Mouse (Mus musculus) gastrocnemius, adult 2 months (tissue): ENCODE results near the gene Scml4. TPM values are rescaled to one million over a fixed set of nuclear protein-coding genes. Genes with fewer than 3 reads are reported as not detected.

ENCODE experiments used
- DNase-seq: peaks from one replicate; pipeline ENCODE4 v3.0.0; 2022
- H3K27ac ChIP-seq: fragments of 200-600 bp; 2 replicates; pipeline ENCODE4 v1.8.1; 2022; ENCODE audit warnings: mild to moderate bottlenecking
- H3K4me3 ChIP-seq: fragments of 200-600 bp; 2 replicates; pipeline ENCODE4 v1.8.1; 2022; ENCODE audit warnings: mild to moderate bottlenecking, moderate library complexity
- CTCF ChIP-seq: fragments of 200-600 bp; IDR thresholded peaks from 2 replicates; pipeline ENCODE4 v1.8.1; 2022; ENCODE audit warnings: antibody characterized with exemption, mild to moderate bottlenecking, moderate library complexity
- intact Hi-C: fragments of 180-260 bp; cut with DNase I; formaldehyde crosslinking; loops from one replicate; pipeline ENCODE4 v1.15.1; 2025
- long read RNA-seq, 2 experiments: library from polyadenylated mRNA; stranded (forward); transcript quantifications; one replicate each; pipeline ENCODE4 v2.0.0; 2021
- total RNA-seq, 2 experiments: library from RNA; stranded (reverse); gene quantifications; 2 replicates each; pipeline ENCODE4 v1.2.3; 2021

The Scml4 gene
- total RNA-seq, result under 1 TPM; 0.46 to 0.59 TPM
- long read RNA-seq, experiment 1, partial matches to known transcripts, result 0 of 1 reads
- long read RNA-seq, experiment 1, other reads (novel, unspliced or antisense), result 1 of 1 reads
- long read RNA-seq, experiment 2, partial matches to known transcripts, result 0 of 1 reads
- long read RNA-seq, experiment 2, other reads (novel, unspliced or antisense), result 0 of 1 reads

- peak within 1 kb of the TSS; percentile 58 for H3K4me3 ChIP-seq
- peak within 1 kb of the TSS; percentile 70 for H3K27ac ChIP-seq
- DNase-seq, result no peak
- intact Hi-C loops, result no loop called here
- TF ChIP-seq CTCF, result no peak
Observed at GRCm38 (mm10) chr10:42860159-42860911, at the start of gene Scml4. TSS of gene Scml4 (plus strand) at chr10:42860370.

DNA sequence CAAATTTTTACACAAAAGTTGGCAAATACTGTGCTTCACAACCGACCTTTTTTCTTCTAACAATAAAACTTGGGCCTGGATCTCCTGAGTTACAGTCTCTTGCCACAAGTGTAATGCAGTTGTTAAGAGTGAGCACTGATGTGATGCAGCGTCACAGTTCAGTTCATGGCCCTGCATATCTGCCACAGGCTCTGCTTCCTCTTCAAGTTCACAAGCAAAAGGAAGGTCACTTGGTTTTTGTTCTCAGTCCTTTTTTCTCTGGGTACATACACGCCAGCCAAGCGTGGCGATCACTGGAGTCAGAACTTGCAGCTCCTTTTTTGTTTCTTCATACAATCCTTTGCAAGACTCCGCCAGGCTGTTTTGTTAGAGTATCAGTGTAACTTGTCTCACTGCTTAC, 34.2 kb upstream of the Scml4 start:
- intact Hi-C loops, result no loop called here
- Histone ChIP-seq H3K27ac (no peak overlapping the region), H3K4me3 (no peak overlapping the region)
- no peak for TF ChIP-seq CTCF
- no peak for DNase-seq

DNA sequence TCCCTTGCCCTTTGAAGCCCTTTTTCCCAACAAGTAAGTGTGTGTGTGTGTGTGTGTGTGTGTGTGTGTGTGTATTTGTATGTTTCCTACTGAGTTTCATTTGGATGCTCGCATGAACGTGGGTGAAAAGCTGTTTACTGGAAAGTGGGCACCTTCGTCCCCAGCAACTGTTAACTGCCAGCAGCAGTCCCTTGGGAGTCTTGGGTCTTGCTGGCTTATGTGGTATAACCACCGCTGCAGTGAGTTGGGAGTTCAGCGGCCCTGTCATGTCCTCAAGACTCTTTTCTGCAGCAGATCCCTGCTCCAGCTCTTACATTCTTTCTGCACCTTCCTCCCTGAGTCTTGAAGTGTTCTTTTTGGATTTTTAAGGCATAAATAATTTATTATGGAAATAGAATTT, 33.0 kb upstream of the Scml4 start:
- no peak for DNase-seq
- intact Hi-C loops, result no loop called here
- Histone ChIP-seq H3K27ac (no peak overlapping the region), H3K4me3 (no peak overlapping the region)
- no peak for TF ChIP-seq CTCF

- no peak for TF ChIP-seq CTCF
- H3K4me3 ChIP-seq, result no peak overlapping the region
- no peak for DNase-seq
- intact Hi-C loops, result no loop called here
- H3K27ac ChIP-seq, result no peak overlapping the region
Observed at GRCm38 (mm10) chr10:42830007-42830406, 30.2 kb upstream of the Scml4 start.

- no peak for DNase-seq
- TF ChIP-seq CTCF, result no peak
- Histone ChIP-seq H3K27ac (no peak overlapping the region), H3K4me3 (no peak overlapping the region)
- intact Hi-C loops, result no loop called here
Observed at GRCm38 (mm10) chr10:42830409-42830808, 29.8 kb upstream of the Scml4 start.

- intact Hi-C loops, result no loop called here
- Histone ChIP-seq H3K4me3 (no peak overlapping the region), H3K27ac (no peak overlapping the region)
- no peak for DNase-seq
- peak; percentile 56 for TF ChIP-seq CTCF
Observed at GRCm38 (mm10) chr10:42832677-42833076, 27.5 kb upstream of the Scml4 start.

DNA sequence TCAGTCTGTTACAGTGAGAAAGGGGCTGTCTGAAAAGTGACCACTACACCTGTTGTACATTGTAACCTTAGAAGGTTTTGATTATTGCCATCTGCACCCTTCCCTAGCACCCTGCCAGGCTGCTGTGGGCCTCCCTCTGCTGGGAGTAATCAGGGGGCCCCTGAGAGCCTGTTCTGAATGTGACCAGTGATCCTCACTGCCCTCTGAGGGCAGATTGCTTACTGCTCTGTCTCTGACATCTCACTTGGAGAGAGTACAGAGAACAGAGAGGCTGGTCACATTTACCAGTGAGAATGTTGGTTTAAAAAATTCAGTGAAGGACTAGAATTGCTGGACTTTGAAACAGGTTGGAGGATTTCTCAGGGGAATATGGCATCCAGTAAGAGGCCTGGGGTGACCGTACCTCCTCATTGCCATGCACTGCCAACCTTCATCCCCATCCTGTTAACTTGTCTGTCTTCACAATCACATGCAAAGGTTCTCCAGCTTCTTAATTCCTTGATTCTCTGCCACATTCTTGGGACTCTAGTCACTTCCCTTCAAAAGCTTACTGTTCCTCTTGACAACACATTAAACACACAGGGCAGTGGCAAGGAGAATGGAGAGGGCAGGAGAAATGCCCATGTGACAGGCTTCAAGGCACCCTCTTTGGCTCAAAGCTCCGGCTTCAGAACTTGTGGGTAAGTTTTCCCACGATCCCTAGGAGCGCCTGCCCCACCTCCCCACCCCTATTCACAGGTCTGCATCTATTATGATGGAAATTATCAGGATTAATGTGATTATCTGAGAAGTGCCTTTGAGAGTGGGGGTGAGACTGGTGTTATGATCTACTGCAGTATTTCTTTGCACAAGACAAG, 26.1 kb upstream of the Scml4 start:
- no peak for TF ChIP-seq CTCF
- Histone ChIP-seq H3K4me3 (no peak overlapping the region), H3K27ac (no peak overlapping the region)
- no peak for DNase-seq
- intact Hi-C loops, result no loop called here

DNA sequence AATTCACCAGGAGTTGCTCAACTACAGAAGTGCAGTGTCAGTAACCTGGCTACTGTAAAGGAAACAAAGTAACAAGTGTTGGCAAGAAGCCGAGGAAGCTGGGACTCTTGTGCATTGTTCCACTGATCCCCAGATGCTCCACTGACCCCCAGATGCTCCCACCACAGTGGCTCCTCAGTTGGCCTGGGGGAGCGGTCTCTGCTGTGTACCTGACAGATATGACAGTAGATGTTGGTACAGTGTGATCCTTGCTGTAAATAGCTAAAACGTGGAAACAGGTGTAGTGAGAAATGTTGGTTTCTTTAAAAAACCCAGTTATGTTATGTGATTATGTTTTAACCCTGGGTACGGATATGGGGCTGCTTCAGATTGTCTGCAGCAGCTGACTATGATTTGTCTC, 22.1 kb upstream of the Scml4 start:
- no peak for DNase-seq
- no peak for TF ChIP-seq CTCF
- intact Hi-C loops, result no loop called here
- Histone ChIP-seq H3K4me3 (no peak overlapping the region), H3K27ac (no peak overlapping the region)

DNA sequence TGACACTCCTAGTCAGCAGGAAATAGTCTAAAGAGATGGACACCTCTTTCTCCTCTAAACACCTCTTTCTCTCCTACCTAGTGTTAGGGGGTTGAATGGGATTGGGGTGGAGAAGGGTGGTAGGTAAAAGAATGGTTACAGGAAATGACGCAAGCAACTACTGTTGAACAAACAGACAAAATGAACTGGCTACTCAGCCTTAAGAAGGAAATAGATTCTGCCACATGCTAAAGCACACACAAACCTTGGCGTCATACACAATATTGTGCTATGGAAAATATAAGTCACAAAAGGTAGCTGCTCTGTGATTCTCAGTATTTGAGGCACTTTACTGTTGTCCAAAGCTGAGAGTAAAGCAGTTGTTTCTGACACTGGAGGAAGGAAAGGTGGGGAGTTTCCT, 21.4 kb upstream of the Scml4 start:
- no peak for DNase-seq
- intact Hi-C loops, result no loop called here
- Histone ChIP-seq H3K27ac (no peak overlapping the region), H3K4me3 (no peak overlapping the region)
- TF ChIP-seq CTCF, result no peak

- DNase-seq, result no peak
- H3K4me3 ChIP-seq, result no peak overlapping the region
- no peak overlapping the region for H3K27ac ChIP-seq
- no peak for TF ChIP-seq CTCF
- intact Hi-C loops, result loop anchor here (2.0 to 5.0 kb wide), 2 partner anchors 52 to 147 kb away; no protein-coding TSS in a partner anchor
Observed at GRCm38 (mm10) chr10:42840036-42840435, 20.1 kb upstream of the Scml4 start.

GRCm38 (mm10) chr10:42841531-42842195, 18.5 kb upstream of the Scml4 start:
- Histone ChIP-seq H3K4me3 (no peak overlapping the region), H3K27ac (no peak overlapping the region)
- peak; percentile 58 for TF ChIP-seq CTCF
- DNase-seq, result peak; percentile 43
- intact Hi-C loops, result loop anchor here (1.0 to 5.0 kb wide), 3 partner anchors 51 to 145 kb away; no protein-coding TSS in a partner anchor

- DNase-seq, result peak; percentile 88
- 0 out of 2 replicates have a peak overlapping the region, but pooled peaks have one; percentile 13 for H3K27ac ChIP-seq
- H3K4me3 ChIP-seq, result no peak overlapping the region
- intact Hi-C loops, result loop anchor here (1.0 to 5.0 kb wide), 2 partner anchors 50 to 100 kb away; no protein-coding TSS in a partner anchor
- TF ChIP-seq CTCF, result peak; percentile 96
Observed at GRCm38 (mm10) chr10:42842358-42842757, 17.8 kb upstream of the Scml4 start.
